Mouse (Mus musculus): ENCODE data around the gene Cmtm6. TPM values are rescaled to one million over a fixed set of nuclear protein-coding genes. Genes with fewer than 3 reads are reported as not detected.
"Not testable (repeated sequence)": the region's sequence is repeated elsewhere in the genome, so short reads cannot be mapped to it uniquely, and the experiment has no call there.

Cmtm6 gene
- polyA plus RNA-seq, 1 experiment from 2014 or later = 26.0 TPM

- H3K9ac ChIP-seq (ENCODE audit: low read length) = no peak overlapping the region
- 92% methylated on average over 7 of the region's 7 CpGs for WGBS
- H3K27me3 ChIP-seq (ENCODE audit: control insufficient read depth, insufficient read depth, low read length) = no peaks in the 10 kb centered on the region
- DNase-seq (ENCODE audit: low spot score, missing footprints) = no peak
- H3K4me1 ChIP-seq (ENCODE audit: control insufficient read depth, insufficient read depth, low read length) = no peaks in the 10 kb centered on the region
- peaks cover 28% of the 10 kb centered on the region; the same call in 1 of the 2 replicates for H3K36me3 ChIP-seq (ENCODE audit: control insufficient read depth, insufficient read depth, low read length)
- no peak overlapping the region for H3K4me2 ChIP-seq
- no peak overlapping the region for H3K4me3 ChIP-seq (ENCODE audit: low read depth, low read length)
- ATAC-seq (ENCODE audit: low FRiP score) = no peak
- H3K27ac ChIP-seq (ENCODE audit: low read depth, low read length) = no peak overlapping the region
- H3K9me3 ChIP-seq (ENCODE audit: control insufficient read depth, low read length) = no peaks in the 10 kb centered on the region
Measured at GRCm38 (mm10) chr9:114713481-114713880, 17.4 kb upstream of the Cmtm6 start.

GRCm38 (mm10) chr9:114716677-114717331 is 14.1 kb upstream of the Cmtm6 start:
- H3K4me2 ChIP-seq = no peak overlapping the region
- no peak for ATAC-seq (ENCODE audit: low FRiP score)
- 87% methylated on average over 18 of the region's 18 CpGs for WGBS
- no peak overlapping the region for H3K27ac ChIP-seq (ENCODE audit: low read depth, low read length)
- H3K9ac ChIP-seq (ENCODE audit: low read length) = no peak overlapping the region
- no peaks in the 10 kb centered on the region for H3K9me3 ChIP-seq (ENCODE audit: control insufficient read depth, low read length)
- H3K36me3 ChIP-seq (ENCODE audit: control insufficient read depth, insufficient read depth, low read length) = peaks cover 29% of the 10 kb centered on the region; the same call in 1 of the 2 replicates
- no peaks in the 10 kb centered on the region for H3K27me3 ChIP-seq (ENCODE audit: control insufficient read depth, insufficient read depth, low read length)
- H3K4me1 ChIP-seq (ENCODE audit: control insufficient read depth, insufficient read depth, low read length) = no peaks in the 10 kb centered on the region
- H3K4me3 ChIP-seq (ENCODE audit: low read depth, low read length) = no peak overlapping the region
- peak; percentile 8 for DNase-seq (ENCODE audit: low spot score, missing footprints)

GRCm38 (mm10) chr9:114727315-114727714 is 3.6 kb upstream of the Cmtm6 start:
- ATAC-seq (ENCODE audit: low FRiP score) (no peak), DNase-seq (ENCODE audit: low spot score, missing footprints) (peak; percentile 91)
- WGBS = 13% methylated on average over 3 of the region's 3 CpGs

GRCm38 (mm10) chr9:114728432-114728831 is 2.5 kb upstream of the Cmtm6 start:
- H3K9ac ChIP-seq (ENCODE audit: low read length); H3K4me2 ChIP-seq; H3K36me3 ChIP-seq (ENCODE audit: control insufficient read depth, insufficient read depth, low read length); H3K27me3 ChIP-seq (ENCODE audit: control insufficient read depth, insufficient read depth, low read length); H3K4me3 ChIP-seq (ENCODE audit: low read depth, low read length); H3K27ac ChIP-seq (ENCODE audit: low read depth, low read length); H3K4me1 ChIP-seq (ENCODE audit: control insufficient read depth, insufficient read depth, low read length); H3K9me3 ChIP-seq (ENCODE audit: control insufficient read depth, low read length); ATAC-seq (ENCODE audit: low FRiP score): not testable (repeated sequence)
- WGBS = 76% methylated on average over 2 of the region's 2 CpGs
- peak; percentile 8 for DNase-seq (ENCODE audit: low spot score, missing footprints)

More at GRCm38 (mm10) chr9:114727315-114727714, 3.6 kb upstream of the Cmtm6 start:
- no peaks in the 10 kb centered on the region for H3K9me3 ChIP-seq (ENCODE audit: control insufficient read depth, low read length)
- peaks cover 8% of the 10 kb centered on the region for H3K4me1 ChIP-seq (ENCODE audit: control insufficient read depth, insufficient read depth, low read length)
- no peak overlapping the region for H3K4me3 ChIP-seq (ENCODE audit: low read depth, low read length)
- H3K36me3 ChIP-seq (ENCODE audit: control insufficient read depth, insufficient read depth, low read length) = peaks cover 12% of the 10 kb centered on the region
- H3K27me3 ChIP-seq (ENCODE audit: control insufficient read depth, insufficient read depth, low read length) = no peaks in the 10 kb centered on the region
- no peak overlapping the region for H3K4me2 ChIP-seq
- H3K27ac ChIP-seq (ENCODE audit: low read depth, low read length) = no peak overlapping the region
- no peak overlapping the region for H3K9ac ChIP-seq (ENCODE audit: low read length)

GRCm38 (mm10) chr9:114729911-114730805 is 758 bp upstream of the Cmtm6 start:
- Histone ChIP-seq H3K4me3 (ENCODE audit: low read depth, low read length) (no peak overlapping the region), H3K36me3 (ENCODE audit: control insufficient read depth, insufficient read depth, low read length) (no peaks in the 10 kb centered on the region), H3K27ac (ENCODE audit: low read depth, low read length) (no peak overlapping the region), H3K4me2 (no peak overlapping the region; the same call in 1 of the 2 replicates), H3K27me3 (ENCODE audit: control insufficient read depth, insufficient read depth, low read length) (no peaks in the 10 kb centered on the region), H3K9me3 (ENCODE audit: control insufficient read depth, low read length) (no peaks in the 10 kb centered on the region), H3K9ac (ENCODE audit: low read length) (no peak overlapping the region), H3K4me1 (ENCODE audit: control insufficient read depth, insufficient read depth, low read length) (peaks cover 9% of the 10 kb centered on the region)
- no peak for DNase-seq (ENCODE audit: low spot score, missing footprints)
- ATAC-seq (ENCODE audit: low FRiP score) = peak; percentile 5; the same call in 1 of the 2 replicates
- 36% methylated on average over 30 of the region's 30 CpGs for WGBS

- 74% methylated on average over 12 of the region's 12 CpGs for WGBS
- DNase-seq (ENCODE audit: low spot score, missing footprints) (no peak), ATAC-seq (ENCODE audit: low FRiP score) (no peak)
- H3K4me2 ChIP-seq = peak overlapping the region; percentile 80
- peaks cover 9% of the 10 kb centered on the region for H3K4me1 ChIP-seq (ENCODE audit: control insufficient read depth, insufficient read depth, low read length)
- H3K27ac ChIP-seq (ENCODE audit: low read depth, low read length) = no peak overlapping the region
- H3K9ac ChIP-seq (ENCODE audit: low read length) = peak overlapping the region; percentile 86
- H3K36me3 ChIP-seq (ENCODE audit: control insufficient read depth, insufficient read depth, low read length) = no peaks in the 10 kb centered on the region
- H3K27me3 ChIP-seq (ENCODE audit: control insufficient read depth, insufficient read depth, low read length) = no peaks in the 10 kb centered on the region
- peak overlapping the region; percentile 67 for H3K4me3 ChIP-seq (ENCODE audit: low read depth, low read length)
- no peaks in the 10 kb centered on the region for H3K9me3 ChIP-seq (ENCODE audit: control insufficient read depth, low read length)
Measured at GRCm38 (mm10) chr9:114731871-114732682, 1.2 kb downstream of the Cmtm6 start.

GRCm38 (mm10) chr9:114733238-114733637 is 2.3 kb downstream of the Cmtm6 start:
- 77% methylated on average over 2 of the region's 2 CpGs for WGBS
- ATAC-seq (ENCODE audit: low FRiP score) (no peak), DNase-seq (ENCODE audit: low spot score, missing footprints) (no peak)
- Histone ChIP-seq H3K36me3 (ENCODE audit: control insufficient read depth, insufficient read depth, low read length) (no peaks in the 10 kb centered on the region), H3K27ac (ENCODE audit: low read depth, low read length) (no peak overlapping the region), H3K4me2 (no peak overlapping the region), H3K4me3 (ENCODE audit: low read depth, low read length) (no peak overlapping the region), H3K9ac (ENCODE audit: low read length) (no peak overlapping the region), H3K9me3 (ENCODE audit: control insufficient read depth, low read length) (no peaks in the 10 kb centered on the region), H3K27me3 (ENCODE audit: control insufficient read depth, insufficient read depth, low read length) (no peaks in the 10 kb centered on the region), H3K4me1 (ENCODE audit: control insufficient read depth, insufficient read depth, low read length) (peaks cover 9% of the 10 kb centered on the region)

GRCm38 (mm10) chr9:114736442-114736841 is 5.5 kb downstream of the Cmtm6 start:
- WGBS = 77% methylated on average over 11 of the region's 11 CpGs
- Histone ChIP-seq H3K36me3 (ENCODE audit: control insufficient read depth, insufficient read depth, low read length) (no peaks in the 10 kb centered on the region), H3K4me2 (no peak overlapping the region), H3K4me3 (ENCODE audit: low read depth, low read length) (no peak overlapping the region), H3K4me1 (ENCODE audit: control insufficient read depth, insufficient read depth, low read length) (peaks cover 9% of the 10 kb centered on the region), H3K9me3 (ENCODE audit: control insufficient read depth, low read length) (no peaks in the 10 kb centered on the region), H3K27ac (ENCODE audit: low read depth, low read length) (no peak overlapping the region), H3K27me3 (ENCODE audit: control insufficient read depth, insufficient read depth, low read length) (no peaks in the 10 kb centered on the region), H3K9ac (ENCODE audit: low read length) (no peak overlapping the region)
- ATAC-seq (ENCODE audit: low FRiP score) = no peak
- no peak for DNase-seq (ENCODE audit: low spot score, missing footprints)

Measured in midbrain, embryonic 11.5 days (tissue).